Comparison of ENCODE assay signal across 19 mouse cellular contexts in the genomic region with DNA sequence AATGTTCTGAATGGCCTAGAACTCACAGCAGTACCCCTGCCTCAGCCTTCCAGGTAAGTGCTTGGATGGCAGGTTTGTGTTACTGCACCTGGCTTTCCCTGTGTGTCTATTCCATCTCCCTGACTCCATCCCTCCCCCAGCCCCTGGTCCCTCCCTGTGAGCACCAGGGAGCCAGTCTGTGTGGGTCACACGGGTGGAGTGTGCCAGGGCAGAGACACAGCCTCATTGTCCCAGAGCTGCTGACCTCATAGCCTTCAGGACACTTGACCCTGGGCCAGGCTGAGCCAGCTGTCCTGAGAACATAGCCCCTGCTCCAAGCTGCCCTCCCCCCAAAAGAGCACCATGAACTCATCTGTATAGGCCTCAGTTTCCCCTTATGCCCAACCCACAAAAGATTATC. TPM values are rescaled to one million over a fixed set of nuclear protein-coding genes. Genes with fewer than 3 reads are reported as not detected.
DNase-seq lines count a peak whose midpoint lies in the region; ATAC-seq lines count a peak whose summit lies in the region.
"Had no signal": no experiment of that assay in that cellular context is flagged by ENCODE, and none has a peak within 500 bp of the region (broad histone marks: within the 10 kb centered on the region; RNA-seq: fewer than 3 reads in every experiment).

No protein-coding gene starts in this region.

- ATAC-seq in megakaryocyte progenitor cell, adult 5-6 weeks (replicated peaks; ENCODE audit: poor library complexity) = no peak
- ATAC-seq: forebrain, embryonic 14.5 days; Patski had no signal

- peak; percentile 31 for DNase-seq in cerebellum, adult 11-12 months
- DNase-seq in cerebellum, postnatal 10 days = no peak
- peak; percentile 89 for DNase-seq in layer of hippocampus, adult 9-11 months
- no peak for DNase-seq in layer of hippocampus, postnatal 10 days (ENCODE audit: low spot score in 2 of 2)
- peak; percentile 25 for DNase-seq in thymus, postnatal 25 days
- no peak for DNase-seq in thymus, adult 18-20 months
- DNase-seq in adrenal gland, postnatal 4 days (ENCODE audit: low spot score in 2 of 2) = no peak
- DNase-seq: adrenal gland, adult 8-10 months; cerebellum, adult 18-20 months; kidney, adult 2 months; kidney, postnatal 36 days; left cerebral cortex, postnatal 4 days; lung, postnatal 14 days; right cerebral cortex, postnatal 25 days had no signal

RNA-seq across cellular contexts. Expression of a gene that starts 0.9 kb away (rescaled TPM):
- under 1 TPM; 0.30 to 0.38 TPM for total RNA-seq in layer of hippocampus, postnatal 10 days (2021)
- total RNA-seq in megakaryocyte progenitor cell, adult 5-6 weeks (2015) = 0.07 and 0.64 TPM in 2 replicates
- total RNA-seq in megakaryocyte progenitor cell, adult 5-6 weeks (2017) = 1.0 and 1.7 TPM in 2 replicates
- under 1 TPM; 0.22 to 0.37 TPM for total RNA-seq in adrenal gland, postnatal 4 days (2021)
- total RNA-seq: gastrocnemius, postnatal 4 days; midbrain, postnatal 0 days had no signal

RNA-seq across cellular contexts. Expression of a gene that starts 2.5 kb away (rescaled TPM):
- total RNA-seq in layer of hippocampus, postnatal 10 days (2021) = 100 to 1,000 TPM; 179 to 186 TPM
- 48.7 and 50.0 TPM in 2 replicates for total RNA-seq in megakaryocyte progenitor cell, adult 5-6 weeks (2015)
- total RNA-seq in megakaryocyte progenitor cell, adult 5-6 weeks (2017) = 13.9 and 16.7 TPM in 2 replicates
- 10 to 100 TPM; 34.5 to 40.9 TPM for total RNA-seq in adrenal gland, postnatal 4 days (2021)

RNA-seq across cellular contexts. Expression of a gene that starts 30.8 kb away (rescaled TPM):
- 100 to 1,000 TPM; 170 to 174 TPM for total RNA-seq in layer of hippocampus, postnatal 10 days (2021)
- total RNA-seq in megakaryocyte progenitor cell, adult 5-6 weeks (2015) = 5.7 and 6.0 TPM in 2 replicates
- 18.1 and 18.5 TPM in 2 replicates for total RNA-seq in megakaryocyte progenitor cell, adult 5-6 weeks (2017)
- total RNA-seq in adrenal gland, postnatal 4 days (2021) = 10 to 100 TPM; 72.0 to 78.8 TPM

RNA-seq across cellular contexts. Expression of a gene that starts 32.2 kb away (rescaled TPM):
- total RNA-seq in layer of hippocampus, postnatal 10 days (2021) = 10 to 100 TPM; 15.7 to 18.1 TPM
- total RNA-seq in megakaryocyte progenitor cell, adult 5-6 weeks (2015) = 6.0 and 8.6 TPM in 2 replicates
- total RNA-seq in megakaryocyte progenitor cell, adult 5-6 weeks (2017) = 4.8 and 8.8 TPM in 2 replicates
- total RNA-seq in adrenal gland, postnatal 4 days (2021) = 10 to 100 TPM; 14.6 to 15.7 TPM

RNA-seq across cellular contexts. Expression of a gene that starts 46.6 kb away (rescaled TPM):
- total RNA-seq in layer of hippocampus, postnatal 10 days (2021) = 10 to 100 TPM; 45.3 to 49.9 TPM
- total RNA-seq in megakaryocyte progenitor cell, adult 5-6 weeks (2015) = 37.4 and 41.4 TPM in 2 replicates
- 10.2 and 10.4 TPM in 2 replicates for total RNA-seq in megakaryocyte progenitor cell, adult 5-6 weeks (2017)
- 100 to 1,000 TPM in 1 of 2 experiments, 10 to 100 TPM in 1; 93.1 to 109 TPM for total RNA-seq in adrenal gland, postnatal 4 days (2021)

Comparison
In these comparisons a context has a peak if more than half of its experiments do, and no peak if none do; other contexts are left out.
1. DNase-seq: peak in cerebellum, adult 11-12 months (single experiment), layer of hippocampus, adult 9-11 months (single experiment) and thymus, postnatal 25 days (single experiment); none in cerebellum, postnatal 10 days (0 of 2), layer of hippocampus, postnatal 10 days (0 of 2), thymus, adult 18-20 months (0 of 2) and adrenal gland, postnatal 4 days (0 of 2).